Mouse (Mus musculus): Measurements from ENCODE around the gene Olfr536. TPM values are rescaled to one million over a fixed set of nuclear protein-coding genes. Genes with fewer than 3 reads are reported as not detected.
"Not testable (repeated sequence)": the region's sequence is repeated elsewhere in the genome, so short reads cannot be mapped to it uniquely, and the experiment has no call there.

Gene Olfr536
- not detected in 2 replicates for polyA plus RNA-seq (2016; fragmentation: Nextera tagmentation; extraction: Ambion mirVana)

- WGBS: 85% methylated on average over 2 of the region's 2 CpGs
- H3K36me3 ChIP-seq (replicated peaks); H3K4me1 ChIP-seq; H3K9me3 ChIP-seq; DNase-seq (ENCODE audit: extremely low spot score, low spot score); H3K27ac ChIP-seq; H3K4me3 ChIP-seq; H3K27me3 ChIP-seq (ENCODE audit: poor library complexity, severe bottlenecking): not testable (repeated sequence)
These were observed at the start of gene Olfr536 for GRCm38 (mm10) chr7:140507346-140508021. Gene Olfr536 (minus strand): TSS chr7:140507396.

GRCm38 (mm10) chr7:140539746-140540145 is 32.5 kb upstream of the Olfr536 start:
- no peak for DNase-seq (ENCODE audit: extremely low spot score, low spot score)
- 79% methylated on average over 2 of the region's 2 CpGs for WGBS

DNA sequence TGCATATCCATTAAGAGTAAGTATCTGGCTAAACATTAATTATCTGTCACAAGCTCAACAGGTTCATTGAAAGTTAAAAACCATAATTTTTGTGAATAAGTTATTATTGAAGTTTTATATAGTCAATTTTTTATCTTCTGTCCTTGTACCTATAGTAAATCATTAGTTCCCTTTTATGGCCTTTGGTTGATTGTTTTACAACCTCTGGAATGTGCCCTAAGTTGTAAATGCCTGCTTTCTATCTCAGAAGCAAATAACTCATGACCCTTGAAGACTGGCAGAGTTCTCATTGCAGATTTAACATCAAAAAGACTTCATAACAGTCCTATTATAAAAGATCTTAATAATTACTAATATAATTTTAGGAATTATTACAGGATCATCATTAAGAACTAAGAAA is 12.5 kb downstream of the Olfr536 start:
- H3K36me3 ChIP-seq (replicated peaks): no peaks in the 10 kb centered on the region
- no peak overlapping the region for H3K4me3 ChIP-seq
- DNase-seq (ENCODE audit: extremely low spot score, low spot score): no peak
- no peaks in the 10 kb centered on the region for H3K27me3 ChIP-seq (ENCODE audit: poor library complexity, severe bottlenecking)
- no peak overlapping the region for H3K27ac ChIP-seq
- H3K4me1 ChIP-seq: no peaks in the 10 kb centered on the region
- no peaks in the 10 kb centered on the region for H3K9me3 ChIP-seq

More at GRCm38 (mm10) chr7:140539746-140540145, 32.5 kb upstream of the Olfr536 start:
- Histone ChIP-seq H3K4me3 (no peak overlapping the region), H3K36me3 (replicated peaks) (no peaks in the 10 kb centered on the region), H3K27me3 (ENCODE audit: poor library complexity, severe bottlenecking) (no peaks in the 10 kb centered on the region), H3K9me3 (no peaks in the 10 kb centered on the region), H3K4me1 (no peaks in the 10 kb centered on the region), H3K27ac (no peak overlapping the region)

- 38% methylated on average over 2 of the region's 2 CpGs for WGBS
- H3K4me3 ChIP-seq: no peak overlapping the region
- H3K27me3 ChIP-seq (ENCODE audit: poor library complexity, severe bottlenecking): no peaks in the 10 kb centered on the region
- no peaks in the 10 kb centered on the region for H3K4me1 ChIP-seq
- H3K27ac ChIP-seq: no peak overlapping the region
- H3K36me3 ChIP-seq (replicated peaks): no peaks in the 10 kb centered on the region
- no peaks in the 10 kb centered on the region for H3K9me3 ChIP-seq
- DNase-seq (ENCODE audit: extremely low spot score, low spot score): no peak
These were observed 13.0 kb downstream of the Olfr536 start for GRCm38 (mm10) chr7:140494231-140494630.

DNA sequence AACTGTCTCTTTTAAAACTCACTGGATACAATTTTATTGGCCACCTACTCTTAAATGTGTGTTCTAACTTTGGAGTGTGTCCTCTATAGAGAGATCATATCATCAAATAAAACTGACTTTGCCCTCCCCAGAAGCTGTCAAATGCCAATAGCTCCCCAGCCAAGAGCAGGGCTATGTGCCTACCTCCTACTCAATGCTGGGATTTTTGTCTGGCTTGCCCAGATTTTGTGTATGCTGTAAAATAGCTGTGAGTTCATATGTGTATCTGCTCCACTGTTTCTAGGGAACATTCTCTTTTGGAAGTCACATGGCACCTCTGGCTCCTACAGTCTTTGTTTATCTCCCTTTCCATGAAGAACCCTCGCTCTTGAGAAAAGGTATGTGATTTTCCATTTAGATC is 18.2 kb downstream of the Olfr536 start:
- H3K27me3 ChIP-seq (ENCODE audit: poor library complexity, severe bottlenecking): no peaks in the 10 kb centered on the region
- H3K27ac ChIP-seq: no peak overlapping the region
- H3K4me1 ChIP-seq: no peaks in the 10 kb centered on the region
- no peak for DNase-seq (ENCODE audit: extremely low spot score, low spot score)
- no peaks in the 10 kb centered on the region for H3K36me3 ChIP-seq (replicated peaks)
- H3K4me3 ChIP-seq: no peak overlapping the region
- H3K9me3 ChIP-seq: no peaks in the 10 kb centered on the region
- WGBS: 87% methylated on average over 1 of the region's 1 CpGs

- no peak within 1 kb of the TSS for H3K4me3 ChIP-seq
- DNase-seq (ENCODE audit: extremely low spot score, low spot score): no peak
- no peak within 1 kb of the TSS for H3K27ac ChIP-seq
- H3K27me3 ChIP-seq (ENCODE audit: poor library complexity, severe bottlenecking): no peaks in the 10 kb centered on the region
- H3K9me3 ChIP-seq: no peaks in the 10 kb centered on the region
- H3K4me1 ChIP-seq: no peaks in the 10 kb centered on the region
- no peaks in the 10 kb centered on the region for H3K36me3 ChIP-seq (replicated peaks)
- 83% methylated on average over 1 of the region's 1 CpGs for WGBS
These were observed 23.3 kb downstream of the Olfr536 start, which contains the start of gene Olfr535 for GRCm38 (mm10) chr7:140483916-140484315. Gene Olfr535 (plus strand): TSS chr7:140484216.

GRCm38 (mm10) chr7:140478733-140479132 is 28.5 kb downstream of the Olfr536 start:
- Histone ChIP-seq H3K27ac (no peak overlapping the region), H3K4me3 (no peak overlapping the region), H3K36me3 (replicated peaks) (no peaks in the 10 kb centered on the region), H3K4me1 (no peaks in the 10 kb centered on the region), H3K9me3 (peaks cover 15% of the 10 kb centered on the region), H3K27me3 (ENCODE audit: poor library complexity, severe bottlenecking) (no peaks in the 10 kb centered on the region)
- WGBS: 85% methylated on average over 1 of the region's 1 CpGs
- no peak for DNase-seq (ENCODE audit: extremely low spot score, low spot score)

GRCm38 (mm10) chr7:140477886-140478285 is 29.3 kb downstream of the Olfr536 start:
- no peaks in the 10 kb centered on the region for H3K27me3 ChIP-seq (ENCODE audit: poor library complexity, severe bottlenecking)
- no peak for DNase-seq (ENCODE audit: extremely low spot score, low spot score)
- WGBS: 79% methylated on average over 1 of the region's 1 CpGs

DNA sequence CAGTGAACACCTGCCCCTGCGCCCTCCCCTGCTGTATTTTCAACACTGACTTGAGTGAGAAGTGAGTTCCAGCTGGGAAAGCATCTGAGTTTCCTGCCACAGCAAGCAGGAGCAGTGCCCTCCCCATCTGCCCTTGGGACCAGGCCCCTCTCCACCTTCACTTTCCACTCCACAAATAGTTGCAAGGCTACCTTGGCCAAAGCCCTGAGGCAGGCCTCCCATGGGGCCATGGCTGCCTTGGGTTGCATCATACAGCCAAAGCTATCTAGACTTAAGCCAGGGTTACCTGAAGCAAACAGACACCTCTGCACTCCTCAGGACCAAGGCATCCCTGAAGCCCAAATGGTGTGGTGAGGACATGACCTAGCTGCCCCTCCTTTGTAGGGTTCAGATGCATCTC is 44.1 kb downstream of the Olfr536 start, which contains the start of gene Olfr533:
Olfr533 (plus strand) TSS at position 301 of the 400 bp plus-strand sequence.
- not testable (repeated sequence) for H3K4me1 ChIP-seq; H3K4me3 ChIP-seq; H3K27me3 ChIP-seq (ENCODE audit: poor library complexity, severe bottlenecking); H3K27ac ChIP-seq; H3K9me3 ChIP-seq; H3K36me3 ChIP-seq (replicated peaks); DNase-seq (ENCODE audit: extremely low spot score, low spot score)
- 78% methylated on average over 1 of the region's 1 CpGs for WGBS

More at GRCm38 (mm10) chr7:140477886-140478285, 29.3 kb downstream of the Olfr536 start:
- Histone ChIP-seq H3K4me1 (no peaks in the 10 kb centered on the region), H3K9me3 (peaks cover 15% of the 10 kb centered on the region), H3K4me3 (no peak overlapping the region), H3K36me3 (replicated peaks) (no peaks in the 10 kb centered on the region), H3K27ac (no peak overlapping the region)

Other genes starting within 250 kb of the Olfr536 start
- gene Olfr525, start 186.5 kb downstream of the Olfr536 start, polyA plus RNA-seq (2016; fragmentation: Nextera tagmentation; extraction: Ambion mirVana): not detected in 2 replicates
- gene Olfr527, start 173.4 kb downstream of the Olfr536 start, polyA plus RNA-seq (2016; fragmentation: Nextera tagmentation; extraction: Ambion mirVana): not detected in 2 replicates
- gene Olfr60, start 145.7 kb downstream of the Olfr536 start, polyA plus RNA-seq (2016; fragmentation: Nextera tagmentation; extraction: Ambion mirVana): not detected in 2 replicates
- gene Olfr530, start 131.1 kb downstream of the Olfr536 start, polyA plus RNA-seq (2016; fragmentation: Nextera tagmentation; extraction: Ambion mirVana): not detected in 2 replicates
- 0.05 TPM in 1 of 2 replicates, not detected in the other for gene Olfr531, start 104.5 kb downstream of the Olfr536 start, polyA plus RNA-seq (2016; fragmentation: Nextera tagmentation; extraction: Ambion mirVana)
- not detected in 2 replicates for gene Olfr532, start 85.8 kb downstream of the Olfr536 start, polyA plus RNA-seq (2016; fragmentation: Nextera tagmentation; extraction: Ambion mirVana)
- not detected in 2 replicates for gene Olfr533, start 44.0 kb downstream of the Olfr536 start, polyA plus RNA-seq (2016; fragmentation: Nextera tagmentation; extraction: Ambion mirVana)
- gene Olfr535, start 23.2 kb downstream of the Olfr536 start, polyA plus RNA-seq (2016; fragmentation: Nextera tagmentation; extraction: Ambion mirVana): not detected in 2 replicates
- gene Olfr538, start 60.5 kb upstream of the Olfr536 start, polyA plus RNA-seq (2016; fragmentation: Nextera tagmentation; extraction: Ambion mirVana): not detected in 2 replicates
- gene Olfr46, start 93.9 kb upstream of the Olfr536 start, polyA plus RNA-seq (2016; fragmentation: Nextera tagmentation; extraction: Ambion mirVana): not detected in 2 replicates
- gene Olfr61, start 121.6 kb upstream of the Olfr536 start, polyA plus RNA-seq (2016; fragmentation: Nextera tagmentation; extraction: Ambion mirVana): not detected in 2 replicates
- not detected in 2 replicates for gene Olfr53, start 139.1 kb upstream of the Olfr536 start, polyA plus RNA-seq (2016; fragmentation: Nextera tagmentation; extraction: Ambion mirVana)
- not detected in 2 replicates for gene Olfr539, start 152.5 kb upstream of the Olfr536 start, polyA plus RNA-seq (2016; fragmentation: Nextera tagmentation; extraction: Ambion mirVana)
- gene Olfr45, start 174.6 kb upstream of the Olfr536 start, polyA plus RNA-seq (2016; fragmentation: Nextera tagmentation; extraction: Ambion mirVana): not detected in 2 replicates
- gene Olfr541, start 189.9 kb upstream of the Olfr536 start, polyA plus RNA-seq (2016; fragmentation: Nextera tagmentation; extraction: Ambion mirVana): not detected in 2 replicates